Mouse (Mus musculus) midbrain, embryonic 10.5 days (tissue): ENCODE data around the gene Adamtsl1. TPM values are rescaled to one million over a fixed set of nuclear protein-coding genes. Genes with fewer than 3 reads are reported as not detected.

Source experiments
- DNase-seq: peaks from one replicate; pipeline ENCODE4 v3.0.0-alpha.2; 2017; ENCODE audit warnings: low spot score
- H3K27ac ChIP-seq: fragments of 300-500 bp; sonication (generic); replicated peaks from 2 replicates; pipeline ENCODE4 v1.5.1; 2016; ENCODE audit warnings: mild to moderate bottlenecking
- H3K27me3 ChIP-seq: fragments of 300-500 bp; sonication (generic); 2 replicates; pipeline ENCODE4 v1.6.1; 2016; ENCODE audit warnings: low read depth, mild to moderate bottlenecking; ENCODE audit not compliant: poor library complexity, severe bottlenecking
- H3K36me3 ChIP-seq: fragments of 300-500 bp; sonication (generic); 2 replicates; pipeline ENCODE4 v1.6.1; 2016; ENCODE audit warnings: mild to moderate bottlenecking, moderate library complexity
- H3K4me1 ChIP-seq: fragments of 300-500 bp; sonication (generic); 2 replicates; pipeline ENCODE4 v1.6.1; 2016
- H3K4me3 ChIP-seq: fragments of 300-500 bp; sonication (generic); 2 replicates; pipeline ENCODE4 v1.5.1; 2016; ENCODE audit warnings: mild to moderate bottlenecking, moderate library complexity
- H3K9me3 ChIP-seq: fragments of 300-500 bp; sonication (generic); replicated peaks from 2 replicates; pipeline ENCODE4 v1.6.1; 2016; ENCODE audit warnings: mild to moderate bottlenecking
- WGBS: fragments of 180-500 bp; shearing (Covaris S2); methylation state at CpG from one replicate; pipeline ENCODE4 v1.1.7; 2016; 5-methylcytosine and 5-hydroxymethylcytosine counted together
- polyA plus RNA-seq: library from polyadenylated mRNA; unstranded; fragments of >200 nt; fragmentation: Nextera tagmentation; extraction: Ambion mirVana; gene quantifications from 2 replicates; pipeline ENCODE4 v1.2.1, GENCODE M21; 2016

Gene Adamtsl1
- polyA plus RNA-seq, 1 experiment from 2014 or later: 4.4 TPM

GRCm38 (mm10) chr4:86224875-86225274 lies 710.9 kb downstream of the Adamtsl1 start:
- Histone ChIP-seq H3K27me3 (no peaks in the 10 kb centered on the region), H3K36me3 (no peaks in the 10 kb centered on the region), H3K4me3 (no peak overlapping the region), H3K27ac (no peak overlapping the region), H3K9me3 (no peaks in the 10 kb centered on the region), H3K4me1 (no peaks in the 10 kb centered on the region)
- DNase-seq: no peak
- WGBS: 87% methylated on average over 5 of the region's 5 CpGs

GRCm38 (mm10) chr4:86227096-86227495 lies 713.1 kb downstream of the Adamtsl1 start:
- no peak for DNase-seq
- Histone ChIP-seq H3K36me3 (no peaks in the 10 kb centered on the region), H3K4me1 (no peaks in the 10 kb centered on the region), H3K27me3 (no peaks in the 10 kb centered on the region), H3K9me3 (no peaks in the 10 kb centered on the region), H3K27ac (no peak overlapping the region), H3K4me3 (no peak overlapping the region)
- 88% methylated on average over 1 of the region's 1 CpGs for WGBS

GRCm38 (mm10) chr4:86233197-86233596 lies 719.2 kb downstream of the Adamtsl1 start:
- Histone ChIP-seq H3K27me3 (no peaks in the 10 kb centered on the region), H3K4me3 (no peak overlapping the region), H3K9me3 (no peaks in the 10 kb centered on the region), H3K36me3 (no peaks in the 10 kb centered on the region), H3K27ac (no peak overlapping the region), H3K4me1 (no peaks in the 10 kb centered on the region)
- no peak for DNase-seq
- 94% methylated on average over 3 of the region's 3 CpGs for WGBS

- no peak overlapping the region for H3K4me3 ChIP-seq
- no peak overlapping the region for H3K27ac ChIP-seq
- H3K27me3 ChIP-seq: no peaks in the 10 kb centered on the region
- H3K9me3 ChIP-seq: no peaks in the 10 kb centered on the region
- no peak for DNase-seq
- H3K36me3 ChIP-seq: no peaks in the 10 kb centered on the region
- 35% methylated on average over 2 of the region's 2 CpGs for WGBS
- H3K4me1 ChIP-seq: peaks cover 30% of the 10 kb centered on the region
These were observed 728.0 kb downstream of the Adamtsl1 start for GRCm38 (mm10) chr4:86241854-86242424.

- Histone ChIP-seq H3K4me3 (no peak overlapping the region), H3K9me3 (no peaks in the 10 kb centered on the region), H3K27me3 (no peaks in the 10 kb centered on the region), H3K36me3 (no peaks in the 10 kb centered on the region), H3K4me1 (no peaks in the 10 kb centered on the region; the same call in 1 of the 2 replicates), H3K27ac (no peak overlapping the region)
- no peak for DNase-seq
- WGBS: 69% methylated on average over 2 of the region's 2 CpGs
These were observed 756.1 kb downstream of the Adamtsl1 start for GRCm38 (mm10) chr4:86270085-86270484.

GRCm38 (mm10) chr4:86273703-86274355 lies 759.9 kb downstream of the Adamtsl1 start:
- DNase-seq: no peak
- Histone ChIP-seq H3K36me3 (no peaks in the 10 kb centered on the region), H3K4me1 (peaks cover 10% of the 10 kb centered on the region), H3K4me3 (no peak overlapping the region), H3K27ac (no peak overlapping the region), H3K9me3 (no peaks in the 10 kb centered on the region), H3K27me3 (no peaks in the 10 kb centered on the region)
- 86% methylated on average over 6 of the region's 6 CpGs for whole genome bisulfite sequencing

- Histone ChIP-seq H3K4me1 (peaks cover 11% of the 10 kb centered on the region), H3K27ac (no peak overlapping the region), H3K4me3 (no peak overlapping the region), H3K27me3 (no peaks in the 10 kb centered on the region), H3K36me3 (no peaks in the 10 kb centered on the region), H3K9me3 (no peaks in the 10 kb centered on the region)
- 94% methylated on average over 2 of the region's 2 CpGs for WGBS
- no peak for DNase-seq
These were observed 760.7 kb downstream of the Adamtsl1 start for GRCm38 (mm10) chr4:86274663-86275062.

GRCm38 (mm10) chr4:86276021-86276813 lies 762.2 kb downstream of the Adamtsl1 start:
- Histone ChIP-seq H3K27me3 (no peaks in the 10 kb centered on the region), H3K4me3 (no peak overlapping the region), H3K36me3 (no peaks in the 10 kb centered on the region), H3K27ac (no peak overlapping the region), H3K4me1 (peaks cover 11% of the 10 kb centered on the region), H3K9me3 (no peaks in the 10 kb centered on the region)
- DNase-seq: no peak
- WGBS: 78% methylated on average over 14 of the region's 14 CpGs

- Histone ChIP-seq H3K27ac (no peak overlapping the region), H3K4me3 (no peak overlapping the region), H3K9me3 (no peaks in the 10 kb centered on the region), H3K36me3 (no peaks in the 10 kb centered on the region), H3K4me1 (peaks cover 11% of the 10 kb centered on the region), H3K27me3 (no peaks in the 10 kb centered on the region)
- DNase-seq: no peak
- 55% methylated on average over 5 of the region's 5 CpGs for WGBS
These were observed 764.6 kb downstream of the Adamtsl1 start for GRCm38 (mm10) chr4:86278546-86278945.

- no peaks in the 10 kb centered on the region for H3K36me3 ChIP-seq
These were observed 772.6 kb downstream of the Adamtsl1 start for GRCm38 (mm10) chr4:86286572-86286971.

GRCm38 (mm10) chr4:86288264-86288663 lies 774.3 kb downstream of the Adamtsl1 start:
- Histone ChIP-seq H3K36me3 (no peaks in the 10 kb centered on the region), H3K27ac (no peak overlapping the region), H3K4me3 (no peak overlapping the region), H3K9me3 (no peaks in the 10 kb centered on the region), H3K27me3 (no peaks in the 10 kb centered on the region), H3K4me1 (no peaks in the 10 kb centered on the region)
- 92% methylated on average over 4 of the region's 4 CpGs for WGBS
- no peak for DNase-seq

More at GRCm38 (mm10) chr4:86286572-86286971, 772.6 kb downstream of the Adamtsl1 start:
- no peak for DNase-seq
- H3K27ac ChIP-seq: no peak overlapping the region
- no peaks in the 10 kb centered on the region for H3K9me3 ChIP-seq
- WGBS: 88% methylated on average over 1 of the region's 1 CpGs
- H3K27me3 ChIP-seq: no peaks in the 10 kb centered on the region
- no peak overlapping the region for H3K4me3 ChIP-seq
- H3K4me1 ChIP-seq: no peaks in the 10 kb centered on the region

GRCm38 (mm10) chr4:86289511-86290273 lies 775.7 kb downstream of the Adamtsl1 start:
- no peak overlapping the region for H3K27ac ChIP-seq
- DNase-seq: no peak
- WGBS: 81% methylated on average over 12 of the region's 12 CpGs

More at GRCm38 (mm10) chr4:86289511-86290273, 775.7 kb downstream of the Adamtsl1 start:
- no peaks in the 10 kb centered on the region for H3K27me3 ChIP-seq
- no peaks in the 10 kb centered on the region for H3K36me3 ChIP-seq
- H3K4me3 ChIP-seq: no peak overlapping the region
- peaks cover under 1% of the 10 kb centered on the region; the same call in 1 of the 2 replicates for H3K4me1 ChIP-seq
- no peaks in the 10 kb centered on the region for H3K9me3 ChIP-seq
